ENCODE assay signal across 9 mouse cellular contexts in genomic region chr7:139943674-139944281, GRCm38 (mm10). TPM values are rescaled to one million over a fixed set of nuclear protein-coding genes. Genes with fewer than 3 reads are reported as not detected.
DNase-seq lines count a peak whose midpoint lies in the region; ATAC-seq and TF ChIP-seq lines count a peak whose summit lies in the region.
"Had no signal": no experiment of that assay in that cellular context is flagged by ENCODE, and none has a peak within 500 bp of the region (broad histone marks: within the 10 kb centered on the region; RNA-seq: fewer than 3 reads in every experiment).

Gene Utf1, plus strand, starts transcription at chr7:139943789.

- peak within 1 kb of the TSS; percentile 13; the same call in 1 of the 2 replicates for H3K9ac ChIP-seq in kidney, embryonic 14.5 days (ENCODE audit: low read depth, low read length)
- H3K9ac ChIP-seq in stomach, embryonic 15.5 days = no peak within 1 kb of the TSS

- H3K4me3 ChIP-seq in left cerebral cortex, adult 2 months = peak within 1 kb of the TSS; percentile 13; the same call in 1 of the 2 replicates
- peak within 1 kb of the TSS; percentile 27 for H3K4me3 ChIP-seq in kidney, embryonic 14.5 days (ENCODE audit: low read length)
- peak within 1 kb of the TSS; percentile 36 for H3K4me3 ChIP-seq in stomach, embryonic 15.5 days (replicated peaks)

- H3K9me3 ChIP-seq in kidney, embryonic 14.5 days (ENCODE audit: control insufficient read depth, low read length) = no peaks in the 10 kb centered on the region
- H3K9me3 ChIP-seq in stomach, embryonic 15.5 days = no peaks in the 10 kb centered on the region

- intact Hi-C loops in left cerebral cortex, adult 2 months (cut with DNase I) = no loop called here
- intact Hi-C loops in left cerebral cortex, postnatal 36 days (cut with DNase I) = no loop called here

- H3K27ac ChIP-seq in left cerebral cortex, adult 2 months = no peak within 1 kb of the TSS
- H3K27ac ChIP-seq in kidney, embryonic 14.5 days (ENCODE audit: low read depth, low read length) = no peak within 1 kb of the TSS
- H3K27ac ChIP-seq in stomach, embryonic 15.5 days = no peak within 1 kb of the TSS

- 0 out of 2 replicates have a peak, but pooled peaks cover 2% of the 10 kb centered on the region for H3K4me1 ChIP-seq in kidney, embryonic 14.5 days (ENCODE audit: control insufficient read depth, insufficient read depth, low read length)
- peaks cover 12% of the 10 kb centered on the region for H3K4me1 ChIP-seq in stomach, embryonic 15.5 days

- no peak for TF ChIP-seq CTCF in left cerebral cortex, adult 2 months (IDR thresholded peaks at IDR 0.05)

- peak within 1 kb of the TSS; percentile 42 for H3K4me2 ChIP-seq in kidney, embryonic 14.5 days (replicated peaks; ENCODE audit: low read depth, low read length)
- H3K4me2 ChIP-seq in stomach, embryonic 15.5 days = peak within 1 kb of the TSS; percentile 67

- peaks cover 48% of the 10 kb centered on the region for H3K27me3 ChIP-seq in kidney, embryonic 14.5 days (ENCODE audit: control insufficient read depth, insufficient read depth, low read length)
- peaks cover 50% of the 10 kb centered on the region for H3K27me3 ChIP-seq in stomach, embryonic 15.5 days (replicated peaks)

- no peaks in the 10 kb centered on the region for H3K36me3 ChIP-seq in kidney, embryonic 14.5 days (ENCODE audit: control insufficient read depth, insufficient read depth, low read length)
- no peaks in the 10 kb centered on the region for H3K36me3 ChIP-seq in stomach, embryonic 15.5 days

- WGBS in kidney, embryonic 14.5 days = under 1% methylated on average over 56 of the region's 59 CpGs
- 2% methylated on average over 59 of the region's 59 CpGs for WGBS in stomach, embryonic 15.5 days

- peak in 1 of 2 experiments; percentile 13 for DNase-seq in left cerebral cortex, adult 2 months (ENCODE audit: extremely low spot score in 1 of 2, low spot score in 2 of 2)
- DNase-seq in left cerebral cortex, postnatal 36 days (ENCODE audit: low spot score in 2 of 2) = no peak
- peak; percentile 60 for DNase-seq in adrenal gland, postnatal 10 days
- DNase-seq in forelimb bud, embryonic 11.5 days (ENCODE audit: low read depth, low spot score) = peak; percentile 17
- peak; percentile 15 for DNase-seq in lung, postnatal 36 days
- DNase-seq in left cerebral cortex, adult 8-10 months (ENCODE audit: low spot score in 2 of 2) = no peak

- ATAC-seq in kidney, embryonic 14.5 days (ENCODE audit: low FRiP score, low TSS enrichment) = peak; percentile 76; the same call in 1 of the 2 replicates
- peak; percentile 56; the same call in 1 of the 2 replicates for ATAC-seq in stomach, embryonic 15.5 days (ENCODE audit: insufficient read depth, low FRiP score, low read depth)

RNA-seq across cellular contexts. Expression of gene Utf1, which starts in this region (rescaled TPM):
- not detected for total RNA-seq in left cerebral cortex, adult 2 months (2021)
- total RNA-seq in left cerebral cortex, postnatal 36 days (2021) = not detected
- under 1 TPM in 1 of 2 experiments, not detected in 1; 0.24 TPM for total RNA-seq in adrenal gland, postnatal 10 days (2021)
- polyA plus RNA-seq in kidney, embryonic 14.5 days (2014; fragmentation: Nextera tagmentation; extraction: Ambion mirVana) = 0.23 TPM in 1 of 2 replicates, not detected in the other
- polyA plus RNA-seq in stomach, embryonic 15.5 days (2015; fragmentation: Nextera tagmentation; extraction: Ambion mirVana) = 0.10 TPM in 1 of 2 replicates, not detected in the other
- not detected for total RNA-seq in left cerebral cortex, adult 8-10 months (2022)
- total RNA-seq: left cerebral cortex, postnatal 25 days had no signal

Comparison
In these comparisons a context has a peak if more than half of its experiments do, and no peak if none do; other contexts are left out.
1. Peak in DNase-seq in adrenal gland, postnatal 10 days; RNA of the gene not detected or under 1 TPM.
2. Peak in ATAC-seq, H3K4me3 ChIP-seq, H3K9ac ChIP-seq and H3K4me2 ChIP-seq in kidney, embryonic 14.5 days; RNA of the gene not detected or under 1 TPM.
3. Peak in ATAC-seq, H3K4me3 ChIP-seq and H3K4me2 ChIP-seq in stomach, embryonic 15.5 days; RNA of the gene not detected or under 1 TPM.
4. DNase-seq: peak in forelimb bud, embryonic 11.5 days (single experiment) and lung, postnatal 36 days (single experiment); none in left cerebral cortex, postnatal 36 days (0 of 2) and left cerebral cortex, adult 8-10 months (0 of 2).
5. Peak in every context shown above with its lines, with median percentiles within 50 percentile points of each other: H3K4me3 ChIP-seq.